Mouse (Mus musculus): ENCODE data around the gene Catsperb. TPM values are rescaled to one million over a fixed set of nuclear protein-coding genes. Genes with fewer than 3 reads are reported as not detected.

The Catsperb gene
- not detected for polyA plus RNA-seq (2012; fragmentation: generic; extraction: Trizol)

GRCm38 (mm10) chr12:101404353-101404752 is at the start of gene Catsperb:
Gene Catsperb, plus strand, starts transcription at chr12:101404653.

All from C3H10T1/2 (cell line).